Mouse (Mus musculus): ENCODE data around the gene Zfp60. TPM values are rescaled to one million over a fixed set of nuclear protein-coding genes. Genes with fewer than 3 reads are reported as not detected.

Gene Zfp60
- polyA plus RNA-seq, 1 experiment from 2014 or later = 45.6 TPM

DNA sequence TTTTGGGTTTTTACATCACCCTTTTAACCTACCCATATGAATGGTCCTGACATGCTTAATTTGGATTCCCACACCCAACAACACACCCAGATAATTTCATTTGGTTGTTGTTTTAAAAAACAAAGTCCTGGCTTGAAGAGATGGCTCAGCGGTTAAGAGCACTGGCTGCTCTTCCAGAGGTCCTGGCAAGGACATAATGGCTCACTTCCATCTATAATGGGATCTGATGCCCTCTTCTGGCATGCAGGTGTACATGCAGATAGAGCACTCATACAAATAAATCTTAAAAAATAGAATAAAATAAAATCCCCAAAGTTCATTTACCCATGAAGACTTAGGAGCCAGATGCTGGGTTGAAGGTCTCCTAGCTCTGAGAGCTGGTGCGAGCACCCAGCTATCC is 69.9 kb downstream of the Zfp60 start:
- H3K27me3 ChIP-seq (ENCODE audit: control insufficient read depth, insufficient read depth, low read length) = no peaks in the 10 kb centered on the region
- H3K36me3 ChIP-seq (ENCODE audit: control insufficient read depth, insufficient read depth, low read length) = no peaks in the 10 kb centered on the region
- H3K4me3 ChIP-seq (ENCODE audit: low read depth, low read length) = no peak overlapping the region
- no peaks in the 10 kb centered on the region for H3K4me1 ChIP-seq (ENCODE audit: control insufficient read depth, insufficient read depth, low read length)
- no peaks in the 10 kb centered on the region for H3K9me3 ChIP-seq (ENCODE audit: control insufficient read depth, low read length)
- no peak overlapping the region for H3K4me2 ChIP-seq (ENCODE audit: low read depth, severe bottlenecking)
- no peak overlapping the region for H3K9ac ChIP-seq (ENCODE audit: low read length)
- ATAC-seq (ENCODE audit: insufficient number of reproducible peaks, low FRiP score, low TSS enrichment, low read depth) = no peak
- 71% methylated on average over 2 of the region's 2 CpGs for WGBS
- no peak overlapping the region for H3K27ac ChIP-seq (replicated peaks; ENCODE audit: low read depth, low read length)
- DNase-seq (ENCODE audit: low spot score) = no peak

DNA sequence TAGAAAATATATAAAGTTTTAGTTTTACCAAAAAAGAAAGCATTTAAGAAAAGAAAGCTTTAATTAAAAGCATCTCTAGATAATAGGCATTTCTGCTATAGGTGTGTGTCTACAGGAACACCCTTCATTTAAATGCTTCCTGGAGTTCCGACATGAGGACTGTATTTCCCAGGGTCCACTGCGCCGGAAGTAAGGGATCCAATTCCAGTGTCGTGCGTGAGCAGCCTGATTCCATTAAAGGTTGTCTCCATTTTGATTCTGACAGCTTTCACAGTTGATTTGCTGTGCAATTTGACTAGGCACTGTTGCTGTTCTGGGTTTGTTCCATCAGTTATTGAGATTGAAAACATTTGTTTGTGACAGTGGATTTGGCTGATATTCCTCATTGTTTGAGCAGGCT is 71.8 kb downstream of the Zfp60 start:
- no peak overlapping the region for H3K4me3 ChIP-seq (ENCODE audit: low read depth, low read length)
- H3K27me3 ChIP-seq (ENCODE audit: control insufficient read depth, insufficient read depth, low read length) = no peaks in the 10 kb centered on the region
- WGBS = 73% methylated on average over 5 of the region's 5 CpGs
- H3K9me3 ChIP-seq (ENCODE audit: control insufficient read depth, low read length) = no peaks in the 10 kb centered on the region
- ATAC-seq (ENCODE audit: insufficient number of reproducible peaks, low FRiP score, low TSS enrichment, low read depth) (no peak), DNase-seq (ENCODE audit: low spot score) (no peak)
- no peak overlapping the region for H3K9ac ChIP-seq (ENCODE audit: low read length)
- H3K36me3 ChIP-seq (ENCODE audit: control insufficient read depth, insufficient read depth, low read length) = no peaks in the 10 kb centered on the region
- H3K4me1 ChIP-seq (ENCODE audit: control insufficient read depth, insufficient read depth, low read length) = no peaks in the 10 kb centered on the region
- no peak overlapping the region for H3K27ac ChIP-seq (replicated peaks; ENCODE audit: low read depth, low read length)
- no peak overlapping the region for H3K4me2 ChIP-seq (ENCODE audit: low read depth, severe bottlenecking)

Other genes starting within 250 kb of the Zfp60 start
- 29.0 and 31.5 TPM in 2 replicates for gene Sertad1, start 244.5 kb upstream of the Zfp60 start, polyA plus RNA-seq (2014; fragmentation: Nextera tagmentation; extraction: Ambion mirVana)
- gene Prx, start 232.1 kb upstream of the Zfp60 start, polyA plus RNA-seq (2014; fragmentation: Nextera tagmentation; extraction: Ambion mirVana) = 1.5 and 2.1 TPM in 2 replicates
- 0.45 and 0.72 TPM in 2 replicates for gene Hipk4, start 208.1 kb upstream of the Zfp60 start, polyA plus RNA-seq (2014; fragmentation: Nextera tagmentation; extraction: Ambion mirVana)
- gene Pld3, start 178.2 kb upstream of the Zfp60 start, polyA plus RNA-seq (2014; fragmentation: Nextera tagmentation; extraction: Ambion mirVana) = 49.1 and 53.2 TPM in 2 replicates
- 32.1 and 32.4 TPM in 2 replicates for gene 2310022A10Rik, start 178.2 kb upstream of the Zfp60 start, polyA plus RNA-seq (2014; fragmentation: Nextera tagmentation; extraction: Ambion mirVana)
- gene Akt2, start 139.8 kb upstream of the Zfp60 start, polyA plus RNA-seq (2014; fragmentation: Nextera tagmentation; extraction: Ambion mirVana) = 83.9 and 85.7 TPM in 2 replicates
- 0.15 and 0.34 TPM in 2 replicates for gene Ttc9b, start 77.5 kb upstream of the Zfp60 start, polyA plus RNA-seq (2014; fragmentation: Nextera tagmentation; extraction: Ambion mirVana)
- gene Map3k10, start 56.8 kb upstream of the Zfp60 start, polyA plus RNA-seq (2014; fragmentation: Nextera tagmentation; extraction: Ambion mirVana) = 6.8 and 8.6 TPM in 2 replicates
- 2.8 and 3.1 TPM in 2 replicates for gene Zfp607b, start 42.0 kb upstream of the Zfp60 start, polyA plus RNA-seq (2014; fragmentation: Nextera tagmentation; extraction: Ambion mirVana)
- 2.5 and 2.7 TPM in 2 replicates for gene Zfp626, start 75.8 kb downstream of the Zfp60 start, polyA plus RNA-seq (2014; fragmentation: Nextera tagmentation; extraction: Ambion mirVana)
- 10.1 and 12.0 TPM in 2 replicates for gene Zfp59, start 107.2 kb downstream of the Zfp60 start, polyA plus RNA-seq (2014; fragmentation: Nextera tagmentation; extraction: Ambion mirVana)
- gene Zfp607a, start 126.1 kb downstream of the Zfp60 start, polyA plus RNA-seq (2014; fragmentation: Nextera tagmentation; extraction: Ambion mirVana) = 3.6 and 4.4 TPM in 2 replicates
- 9.7 and 10.0 TPM in 2 replicates for gene Zfp974, start 198.1 kb downstream of the Zfp60 start, polyA plus RNA-seq (2014; fragmentation: Nextera tagmentation; extraction: Ambion mirVana)
- gene Zfp780b, start 247.8 kb downstream of the Zfp60 start, polyA plus RNA-seq (2014; fragmentation: Nextera tagmentation; extraction: Ambion mirVana) = 20.2 and 20.4 TPM in 2 replicates